Mouse (Mus musculus) heart, embryonic 11.5 days (tissue): ENCODE measurements around the gene Gfpt1. TPM values are rescaled to one million over a fixed set of nuclear protein-coding genes. Genes with fewer than 3 reads are reported as not detected.

ENCODE experiments used
- ATAC-seq: fragments of 200-750 bp; cut with Nextera tagmentation; replicated peaks from 2 replicates; pipeline ENCODE4 v1.8.0; 2017; ENCODE audit warnings: moderate library complexity; ENCODE audit not compliant: insufficient number of reproducible peaks, low FRiP score, low TSS enrichment
- H3K27ac ChIP-seq: fragments of 300-500 bp; sonication (generic); 2 replicates; pipeline ENCODE4 v1.5.1; 2014; ENCODE audit warnings: mild to moderate bottlenecking, low read depth, low read length
- H3K27me3 ChIP-seq: fragments of 300-500 bp; sonication (generic); 2 replicates; pipeline ENCODE4 v1.6.1; 2014; ENCODE audit warnings: mild to moderate bottlenecking, low read length, mixed read lengths; ENCODE audit not compliant: control insufficient read depth, insufficient read depth
- H3K36me3 ChIP-seq: fragments of 300-500 bp; sonication (generic); 2 replicates; pipeline ENCODE4 v1.6.1; 2014; ENCODE audit warnings: mild to moderate bottlenecking, low read length, moderate library complexity, mixed read lengths; ENCODE audit not compliant: control insufficient read depth, insufficient read depth
- H3K4me1 ChIP-seq: fragments of 300-500 bp; sonication (generic); 2 replicates; pipeline ENCODE4 v1.6.1; 2014; ENCODE audit warnings: low read length; ENCODE audit not compliant: control insufficient read depth, insufficient read depth
- H3K4me2 ChIP-seq: fragments of 300-500 bp; sonication (generic); 2 replicates; pipeline ENCODE4 v1.6.1; 2014; ENCODE audit warnings: mild to moderate bottlenecking, moderate library complexity
- H3K4me3 ChIP-seq: fragments of 300-500 bp; sonication (generic); 2 replicates; pipeline ENCODE4 v1.5.1; 2014; ENCODE audit warnings: low read depth, low read length
- H3K9ac ChIP-seq: fragments of 300-500 bp; sonication (generic); 2 replicates; pipeline ENCODE4 v1.6.1; 2014; ENCODE audit warnings: mild to moderate bottlenecking, low read depth, low read length, moderate library complexity
- H3K9me3 ChIP-seq: fragments of 300-500 bp; sonication (generic); replicated peaks from 2 replicates; pipeline ENCODE4 v1.6.1; 2016; ENCODE audit warnings: low read length; ENCODE audit not compliant: control insufficient read depth
- WGBS: fragments of 180-500 bp; shearing (Covaris S2); extraction: QIAGEN DNeasy Blood & Tissue Kit; methylation state at CpG from one replicate; pipeline ENCODE4 v1.1.7; 2014; ENCODE audit not compliant: insufficient replicate concordance; 5-methylcytosine and 5-hydroxymethylcytosine counted together
- polyA plus RNA-seq: library from polyadenylated mRNA; unstranded; fragments of >200 nt; fragmentation: Nextera tagmentation; extraction: Ambion mirVana; gene quantifications from 2 replicates; pipeline ENCODE4 v1.2.1, GENCODE M21; 2014

The Gfpt1 gene
- polyA plus RNA-seq, 1 experiment from 2014 or later = 14.7 TPM

DNA sequence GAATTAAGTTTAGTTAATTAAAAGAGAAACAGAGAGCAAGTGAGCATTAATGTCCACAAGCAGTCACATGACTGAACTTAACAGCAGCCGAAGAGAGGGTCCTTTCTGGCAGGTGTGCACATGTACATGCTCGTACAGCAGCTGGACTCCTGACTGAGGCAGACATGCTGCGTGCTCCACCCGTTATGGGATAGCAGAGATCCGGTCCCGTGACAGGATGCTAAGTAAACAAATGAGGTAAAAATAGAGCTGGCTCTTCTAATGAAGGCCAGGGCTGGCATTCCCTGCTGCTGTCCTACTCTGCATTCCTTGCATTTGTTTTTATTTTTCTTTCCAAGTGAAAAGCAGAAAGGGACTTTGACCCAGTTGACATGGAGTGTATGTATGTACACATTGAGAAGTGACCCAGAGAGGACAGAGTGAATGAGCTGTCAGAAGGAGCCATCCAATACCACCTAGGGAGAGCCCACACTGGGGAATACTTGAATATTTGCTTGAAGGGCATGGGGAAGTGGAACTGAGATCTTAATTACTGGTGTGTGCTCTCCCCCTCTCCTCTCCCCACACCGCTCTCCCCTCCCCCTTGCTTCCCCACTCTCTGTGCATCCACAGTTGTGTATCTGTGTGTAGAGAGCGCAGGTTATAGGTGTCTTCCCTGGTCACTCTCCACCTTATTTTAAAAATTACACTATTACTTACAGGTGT, 84.6 kb downstream of the Gfpt1 start:
- H3K27me3 ChIP-seq = no peaks in the 10 kb centered on the region
- H3K9me3 ChIP-seq = peaks cover 3% of the 10 kb centered on the region; the same call in 1 of the 2 replicates
- no peak overlapping the region for H3K4me3 ChIP-seq
- no peak overlapping the region for H3K27ac ChIP-seq
- H3K4me2 ChIP-seq = no peak overlapping the region
- no peak overlapping the region for H3K9ac ChIP-seq
- peaks cover 8% of the 10 kb centered on the region for H3K4me1 ChIP-seq
- H3K36me3 ChIP-seq = peaks cover 2% of the 10 kb centered on the region; the same call in 1 of the 2 replicates
- WGBS = 40% methylated on average over 8 of the region's 8 CpGs
- no peak for ATAC-seq

DNA sequence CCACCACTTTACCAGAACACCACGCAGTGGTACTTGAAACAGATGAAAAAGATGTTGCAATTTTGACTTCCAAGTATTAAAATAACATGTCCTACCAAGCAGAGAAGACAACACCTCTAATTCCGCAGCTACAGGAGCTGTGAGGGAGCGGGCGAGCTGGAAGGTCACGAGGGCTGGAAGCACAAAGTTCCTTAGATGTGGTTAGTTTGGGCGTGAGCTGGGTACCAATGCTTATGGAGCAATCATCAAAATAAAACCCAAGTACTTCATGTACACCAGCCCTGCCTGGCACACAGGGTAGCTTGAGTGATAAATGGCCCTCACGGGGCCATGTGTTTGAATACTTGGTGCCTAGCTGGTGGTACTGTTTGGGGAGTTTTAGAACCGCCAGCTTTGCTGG, 87.2 kb downstream of the Gfpt1 start:
- no peak overlapping the region for H3K9ac ChIP-seq
- peaks cover 2% of the 10 kb centered on the region; the same call in 1 of the 2 replicates for H3K36me3 ChIP-seq
- H3K4me3 ChIP-seq = no peak overlapping the region
- ATAC-seq = no peak
- H3K4me1 ChIP-seq = peaks cover 8% of the 10 kb centered on the region
- WGBS = 89% methylated on average over 8 of the region's 8 CpGs
- no peak overlapping the region for H3K27ac ChIP-seq
- no peaks in the 10 kb centered on the region for H3K27me3 ChIP-seq
- H3K9me3 ChIP-seq = peaks cover 3% of the 10 kb centered on the region; the same call in 1 of the 2 replicates
- no peak overlapping the region for H3K4me2 ChIP-seq

DNA sequence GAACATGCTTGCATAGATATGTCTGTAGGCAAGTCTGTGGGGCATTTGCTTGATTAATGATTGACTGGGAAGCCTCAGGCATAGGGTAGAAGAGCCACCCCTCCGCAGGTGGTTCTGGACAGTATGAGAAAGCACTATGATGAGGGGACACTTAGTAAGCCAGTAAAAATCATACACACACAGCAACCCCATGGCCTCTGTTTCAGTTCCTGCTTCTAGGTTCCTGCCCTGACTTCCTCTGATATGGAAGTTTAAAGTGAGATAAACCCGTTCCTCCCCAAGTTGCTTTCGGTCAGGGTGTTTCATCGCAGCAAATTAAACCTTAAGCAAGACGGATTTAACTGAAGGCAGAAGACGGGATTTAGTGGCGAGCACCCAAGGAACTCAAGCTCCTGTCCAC, 88.0 kb downstream of the Gfpt1 start:
- no peak overlapping the region for H3K4me3 ChIP-seq
- H3K9me3 ChIP-seq = peaks cover 3% of the 10 kb centered on the region; the same call in 1 of the 2 replicates
- peaks cover 8% of the 10 kb centered on the region for H3K4me1 ChIP-seq
- H3K4me2 ChIP-seq = no peak overlapping the region
- ATAC-seq = no peak
- no peak overlapping the region for H3K9ac ChIP-seq
- no peaks in the 10 kb centered on the region for H3K27me3 ChIP-seq
- peaks cover 2% of the 10 kb centered on the region; the same call in 1 of the 2 replicates for H3K36me3 ChIP-seq
- no peak overlapping the region for H3K27ac ChIP-seq
- 83% methylated on average over 7 of the region's 7 CpGs for WGBS

DNA sequence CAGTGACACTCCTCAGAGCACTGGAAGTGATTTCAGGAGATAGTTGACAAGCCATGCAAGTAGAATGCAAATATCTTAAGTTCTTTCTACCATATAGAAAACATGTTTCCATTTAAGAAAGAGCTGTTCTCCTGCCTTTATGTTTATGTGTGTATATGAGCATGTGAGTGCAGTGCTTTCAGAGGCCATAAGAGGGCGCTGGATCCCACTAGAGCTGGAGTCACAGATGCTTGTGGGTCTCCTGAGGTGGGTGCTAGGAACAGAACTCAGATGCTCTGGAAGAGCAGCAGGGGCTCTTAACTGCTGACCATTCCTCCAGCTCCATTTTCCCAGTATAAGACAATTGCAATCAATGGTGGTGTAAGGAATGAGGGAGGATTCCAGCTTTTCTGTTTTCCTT, 88.4 kb downstream of the Gfpt1 start:
- Histone ChIP-seq H3K4me1 (peaks cover 8% of the 10 kb centered on the region), H3K36me3 (peaks cover 2% of the 10 kb centered on the region; the same call in 1 of the 2 replicates), H3K9ac (no peak overlapping the region), H3K27ac (no peak overlapping the region), H3K4me3 (no peak overlapping the region), H3K4me2 (no peak overlapping the region), H3K27me3 (no peaks in the 10 kb centered on the region), H3K9me3 (peaks cover 3% of the 10 kb centered on the region; the same call in 1 of the 2 replicates)
- ATAC-seq = no peak
- WGBS = 46% methylated on average over 1 of the region's 1 CpGs

DNA sequence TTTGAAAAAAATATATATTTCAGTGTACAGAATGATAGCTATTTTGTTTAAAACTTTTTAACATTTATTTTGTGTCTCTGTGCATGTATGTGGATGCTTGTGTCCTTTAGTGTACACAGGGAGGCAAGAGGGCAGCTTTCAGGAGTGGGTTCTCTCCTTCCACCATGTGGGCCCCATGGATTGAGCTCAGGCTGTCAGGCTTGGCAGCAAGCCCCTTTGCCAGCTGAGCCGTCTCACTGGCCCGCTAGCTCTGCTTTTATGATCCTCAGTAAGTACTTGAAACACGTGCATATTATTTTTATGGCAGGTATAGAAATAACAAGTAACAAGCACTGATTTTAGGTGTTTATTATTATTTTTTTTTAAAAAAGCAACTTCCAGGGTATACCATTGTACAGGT, 90.9 kb downstream of the Gfpt1 start:
- H3K4me2 ChIP-seq = no peak overlapping the region
- no peak for ATAC-seq
- 87% methylated on average over 3 of the region's 3 CpGs for WGBS

DNA sequence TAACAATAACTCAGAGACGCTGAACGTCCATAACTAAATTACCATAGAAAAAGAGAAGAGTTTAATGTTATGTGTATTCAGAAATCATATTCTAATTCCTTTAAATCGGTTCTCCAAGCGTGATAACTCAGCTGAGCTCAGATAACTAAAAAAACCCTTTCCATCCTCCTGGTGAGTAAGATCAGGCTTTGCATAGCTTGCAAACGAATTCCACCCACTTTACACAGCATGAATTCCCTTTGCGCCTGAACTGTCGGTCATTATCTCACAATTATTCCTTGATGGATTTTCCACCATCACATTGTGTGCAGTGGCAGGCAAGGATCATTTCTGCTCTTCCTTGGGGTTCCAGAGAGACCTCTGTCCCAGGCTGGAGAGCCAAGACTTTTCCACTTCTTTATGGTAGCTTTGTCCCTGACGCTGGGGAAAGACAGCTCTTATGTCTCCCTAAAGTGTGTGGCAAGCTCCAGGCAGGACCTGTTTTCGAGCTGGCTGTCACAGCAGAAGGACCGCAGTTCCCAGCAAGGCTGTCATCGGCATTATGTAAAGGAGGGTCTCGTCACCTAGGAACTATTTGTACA, 91.4 kb downstream of the Gfpt1 start:
- Histone ChIP-seq H3K27ac (no peak overlapping the region), H3K36me3 (peaks cover 2% of the 10 kb centered on the region; the same call in 1 of the 2 replicates), H3K4me3 (no peak overlapping the region), H3K4me2 (no peak overlapping the region), H3K9ac (no peak overlapping the region), H3K4me1 (no peaks in the 10 kb centered on the region), H3K9me3 (peaks cover 3% of the 10 kb centered on the region; the same call in 1 of the 2 replicates), H3K27me3 (no peaks in the 10 kb centered on the region)
- WGBS = 68% methylated on average over 12 of the region's 12 CpGs
- no peak for ATAC-seq

More for the DNA sequence above, 90.9 kb downstream of the Gfpt1 start:
- Histone ChIP-seq H3K9ac (no peak overlapping the region), H3K9me3 (peaks cover 3% of the 10 kb centered on the region; the same call in 1 of the 2 replicates), H3K4me1 (no peaks in the 10 kb centered on the region), H3K27ac (no peak overlapping the region), H3K36me3 (peaks cover 2% of the 10 kb centered on the region; the same call in 1 of the 2 replicates), H3K4me3 (no peak overlapping the region), H3K27me3 (no peaks in the 10 kb centered on the region)

DNA sequence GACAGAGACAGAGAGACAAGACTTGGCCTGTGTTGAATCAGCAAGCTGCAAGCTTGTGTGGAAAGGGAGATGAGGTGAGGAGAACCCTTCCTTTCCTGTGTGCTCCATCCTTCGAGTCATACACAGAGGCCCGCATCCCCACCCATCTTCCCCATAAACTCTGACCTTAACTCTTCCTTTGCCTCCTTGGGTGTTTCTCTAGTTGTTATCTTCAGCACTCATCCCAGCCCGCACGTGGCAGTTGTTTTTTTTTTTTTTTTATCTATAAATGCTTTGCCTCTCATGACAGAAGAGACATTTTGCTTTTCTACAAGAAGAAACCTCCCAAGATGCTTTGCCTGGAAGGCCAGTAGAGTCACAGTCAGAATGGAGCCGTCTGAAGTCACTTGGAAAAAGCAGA, 95.8 kb downstream of the Gfpt1 start:
- Histone ChIP-seq H3K9ac (no peak overlapping the region), H3K36me3 (no peaks in the 10 kb centered on the region), H3K27ac (no peak overlapping the region), H3K4me3 (no peak overlapping the region), H3K4me2 (no peak overlapping the region), H3K4me1 (no peaks in the 10 kb centered on the region), H3K27me3 (no peaks in the 10 kb centered on the region), H3K9me3 (no peaks in the 10 kb centered on the region)
- 53% methylated on average over 5 of the region's 5 CpGs for WGBS
- ATAC-seq = no peak

DNA sequence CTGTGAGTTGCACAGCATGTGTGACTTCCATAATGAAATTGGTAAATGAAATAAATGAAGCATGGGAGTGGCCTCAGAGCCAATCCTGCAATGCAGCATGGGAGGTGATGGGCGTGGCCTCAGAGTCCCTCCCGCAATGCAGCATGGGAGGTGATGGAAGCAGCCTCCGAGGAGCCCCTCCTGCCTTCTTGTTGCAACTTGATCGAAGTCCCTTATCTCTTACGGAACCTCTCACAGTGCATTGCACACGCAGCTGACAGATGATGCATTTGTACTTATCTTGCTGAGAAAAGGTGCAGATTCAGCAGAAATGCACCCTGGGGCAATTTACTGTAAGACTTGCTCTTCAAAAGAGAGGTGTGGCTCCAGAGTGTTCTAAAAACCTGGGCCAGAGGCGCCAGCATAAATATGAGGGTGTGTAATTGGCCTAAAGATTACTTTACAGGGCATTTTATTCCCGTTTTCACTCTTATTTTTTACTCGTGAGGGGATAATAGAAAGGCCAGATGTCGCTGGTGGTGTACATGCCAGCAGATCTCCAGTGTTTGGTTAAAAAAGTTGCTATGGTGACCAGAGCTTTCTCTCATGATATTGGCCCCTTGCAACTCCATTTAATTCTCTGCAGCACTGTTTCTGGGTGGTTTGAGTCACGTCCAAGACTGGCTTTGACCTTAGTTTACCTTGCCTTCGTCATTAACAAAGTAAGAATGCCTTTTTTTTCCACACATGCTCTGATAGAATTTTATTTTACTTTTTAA, 97.3 kb downstream of the Gfpt1 start:
- no peaks in the 10 kb centered on the region for H3K27me3 ChIP-seq
- WGBS = 70% methylated on average over 12 of the region's 12 CpGs
- no peaks in the 10 kb centered on the region for H3K4me1 ChIP-seq
- no peak for ATAC-seq
- no peaks in the 10 kb centered on the region for H3K36me3 ChIP-seq
- no peak overlapping the region for H3K27ac ChIP-seq
- no peak overlapping the region for H3K9ac ChIP-seq
- H3K4me3 ChIP-seq = no peak overlapping the region
- no peak overlapping the region for H3K4me2 ChIP-seq
- no peaks in the 10 kb centered on the region for H3K9me3 ChIP-seq
